Mouse (Mus musculus): ENCODE data around the gene Wdr81. TPM values are rescaled to one million over a fixed set of nuclear protein-coding genes. Genes with fewer than 3 reads are reported as not detected.

Wdr81 gene
- total RNA-seq (2022): 10 to 100 TPM; 19.3 to 21.7 (median 20.2) TPM

GRCm38 (mm10) chr11:75453991-75454930 lies at the start of gene Wdr81:
Wdr81 (minus strand) TSS chr11:75454717.
- peak; percentile 88 for DNase-seq

DNA sequence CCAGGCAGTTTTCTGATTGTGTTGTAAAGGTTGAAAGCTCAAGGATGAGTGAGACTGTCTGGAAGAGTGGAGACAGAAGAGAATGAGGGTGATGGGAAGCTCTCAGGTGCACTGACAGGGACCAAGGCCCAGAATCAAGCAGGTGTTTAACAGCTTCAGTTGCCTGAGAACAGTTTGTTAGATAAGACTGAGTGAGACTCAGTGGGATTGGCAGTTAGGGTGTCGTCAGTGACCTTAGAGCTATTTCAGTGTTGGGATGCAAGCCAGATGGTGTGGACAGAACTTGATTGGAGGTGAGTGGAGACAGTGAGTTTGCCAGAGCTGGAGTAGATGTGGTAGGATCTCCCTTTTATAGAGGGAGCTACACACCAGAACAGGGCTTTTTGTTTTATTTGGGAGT lies 43.6 kb upstream of the Wdr81 start:
- DNase-seq: no peak

DNA sequence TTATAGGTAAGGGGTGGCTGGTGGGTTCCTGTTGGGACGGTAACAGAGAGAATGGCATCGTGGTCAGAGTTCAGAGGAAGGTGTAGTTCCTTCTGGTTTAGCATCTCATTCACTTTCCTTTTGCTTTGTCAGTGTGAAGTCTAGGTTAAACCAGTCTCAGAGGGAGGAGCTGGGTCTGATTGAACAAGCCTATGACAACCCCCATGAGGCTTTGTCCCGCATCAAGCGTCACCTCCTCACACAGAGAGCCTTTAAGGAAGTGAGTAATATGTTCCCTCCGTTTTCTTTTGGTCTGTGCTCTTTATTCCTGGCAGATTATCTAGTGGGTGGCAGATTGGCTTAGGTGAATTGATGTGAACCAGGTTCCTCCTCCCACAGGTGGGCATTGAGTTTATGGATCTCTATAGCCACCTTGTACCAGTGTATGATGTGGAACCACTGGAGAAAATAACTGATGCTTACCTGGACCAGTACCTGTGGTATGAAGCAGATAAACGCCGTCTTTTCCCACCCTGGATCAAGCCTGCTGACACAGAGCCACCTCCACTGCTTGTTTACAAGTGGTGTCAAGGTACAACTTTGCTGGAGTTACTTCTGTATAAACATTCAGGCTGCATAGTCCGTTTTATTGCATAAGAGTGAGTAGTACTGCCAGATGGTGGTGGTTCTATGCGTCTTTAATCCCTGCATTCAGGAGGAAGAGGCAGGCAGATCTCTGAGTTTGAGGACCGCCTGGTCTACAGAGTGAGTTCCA lies 40.0 kb upstream of the Wdr81 start:
- DNase-seq: no peak

GRCm38 (mm10) chr11:75487496-75487895 lies 33.0 kb upstream of the Wdr81 start:
- no peak for DNase-seq

DNA sequence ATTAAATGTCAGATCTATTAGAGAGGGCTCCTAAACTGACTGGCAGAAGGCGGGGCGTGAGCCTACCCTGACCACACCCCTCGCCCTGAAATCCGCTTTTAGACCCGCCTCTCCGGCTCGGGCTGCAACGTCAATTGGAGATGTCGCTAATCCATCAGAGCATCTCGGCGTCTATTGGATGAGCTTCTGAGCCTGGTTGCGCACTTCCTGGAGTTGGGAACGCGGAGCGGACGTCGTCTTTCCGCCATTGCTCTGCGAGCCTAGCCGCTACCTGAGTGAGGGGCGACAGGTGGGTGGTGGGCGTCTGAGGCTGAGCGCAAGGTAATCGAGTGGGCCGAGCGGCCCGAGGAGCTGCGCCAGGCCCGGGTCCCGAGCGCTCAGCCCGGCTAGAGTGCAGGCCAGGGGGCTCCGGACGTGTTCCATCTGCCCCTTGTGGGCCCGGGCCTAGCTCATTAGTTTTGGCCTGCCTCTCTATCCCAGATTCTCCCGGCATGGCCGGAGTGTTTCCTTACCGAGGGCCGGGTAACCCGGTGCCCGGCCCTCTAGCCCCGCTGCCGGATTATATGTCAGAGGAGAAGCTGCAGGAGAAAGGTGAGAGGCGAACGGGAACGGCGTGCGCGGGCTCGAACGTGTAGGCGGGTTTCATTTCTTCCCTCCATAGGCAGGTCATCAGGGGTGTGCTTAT lies 32.2 kb upstream of the Wdr81 start, which contains the start of gene Prpf8:
Prpf8 (plus strand) TSS at position 216 of the 685 bp plus-strand sequence.
- DNase-seq: peak; percentile 98

DNA sequence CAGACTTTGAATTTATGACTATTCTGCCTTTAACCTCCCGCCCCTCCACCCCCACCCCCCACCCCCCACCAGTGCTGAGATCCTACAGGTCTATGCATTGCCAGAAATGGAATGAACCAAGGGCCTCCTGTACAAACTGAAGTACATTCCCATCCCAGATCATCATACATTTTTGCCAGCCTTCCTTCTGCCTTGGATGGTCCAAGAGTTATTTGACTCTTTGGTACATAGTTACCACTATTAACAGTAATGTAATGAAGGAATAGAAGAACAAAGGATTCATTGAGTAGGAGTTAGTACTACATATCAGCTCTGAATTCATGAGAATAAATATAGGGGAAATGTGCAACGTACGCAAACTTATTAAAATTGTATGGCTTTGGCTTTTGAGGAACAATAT lies 31.7 kb upstream of the Wdr81 start:
- DNase-seq: no peak

DNA sequence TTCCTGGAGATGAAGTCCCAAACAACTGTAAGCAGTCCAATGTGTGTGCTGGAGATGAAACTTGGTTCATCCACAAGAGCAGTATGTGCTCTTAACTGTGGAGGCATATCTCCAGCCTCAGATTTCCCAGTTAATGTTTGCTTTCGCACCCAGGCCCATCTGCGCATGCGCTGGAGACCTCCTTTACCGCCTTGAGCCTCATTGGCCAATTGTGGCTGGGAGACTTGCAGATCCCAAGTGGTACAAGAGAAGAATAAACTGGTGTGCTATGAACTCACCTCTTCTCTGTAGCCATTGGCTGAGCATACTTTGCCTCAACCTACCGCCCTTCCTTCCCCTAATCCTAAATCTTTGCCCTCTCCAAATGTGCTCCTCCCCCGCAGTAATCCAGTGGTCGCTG lies 18.9 kb upstream of the Wdr81 start:
- DNase-seq: no peak

GRCm38 (mm10) chr11:75472469-75473081 lies 18.1 kb upstream of the Wdr81 start:
- no peak for DNase-seq

DNA sequence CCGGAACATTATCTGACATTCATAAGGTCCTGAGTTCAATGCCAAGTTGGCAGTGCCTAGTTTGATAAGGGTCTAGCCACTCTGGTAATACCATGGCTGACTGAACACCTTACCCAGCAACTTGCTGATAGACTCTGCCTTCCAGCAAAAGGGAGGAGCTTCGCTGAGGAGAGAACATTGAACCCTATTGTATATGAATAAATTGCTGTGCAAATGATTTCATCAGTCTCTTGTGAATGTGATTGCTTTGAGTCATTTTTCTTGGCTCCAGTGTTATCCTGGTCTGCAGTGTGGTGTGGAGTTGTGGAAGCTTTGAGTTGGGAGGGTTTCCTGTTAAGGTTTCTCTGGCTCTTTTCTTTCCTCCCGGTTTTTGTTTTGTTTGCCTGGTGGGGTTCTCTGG lies 16.2 kb upstream of the Wdr81 start:
- DNase-seq: no peak

DNA sequence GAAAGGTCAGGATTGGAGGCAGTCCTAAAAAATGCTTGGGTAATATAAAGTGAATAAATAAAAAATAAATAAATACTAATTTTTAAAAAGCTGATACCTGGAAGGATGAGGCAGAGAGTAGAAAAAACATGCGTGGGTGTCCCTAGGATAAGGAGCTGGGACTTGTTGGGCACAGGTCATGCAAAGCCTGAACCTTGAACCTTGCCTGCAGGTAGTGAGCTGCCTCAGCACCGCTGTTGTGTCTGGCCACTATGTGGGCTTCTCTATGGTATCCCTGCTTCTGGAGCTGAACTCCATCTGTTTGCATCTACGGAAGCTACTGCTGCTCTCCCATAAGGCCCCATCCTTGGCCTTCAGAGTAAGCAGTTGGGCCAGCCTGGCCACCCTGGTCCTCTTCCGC lies 14.7 kb upstream of the Wdr81 start:
- no peak for DNase-seq

DNA sequence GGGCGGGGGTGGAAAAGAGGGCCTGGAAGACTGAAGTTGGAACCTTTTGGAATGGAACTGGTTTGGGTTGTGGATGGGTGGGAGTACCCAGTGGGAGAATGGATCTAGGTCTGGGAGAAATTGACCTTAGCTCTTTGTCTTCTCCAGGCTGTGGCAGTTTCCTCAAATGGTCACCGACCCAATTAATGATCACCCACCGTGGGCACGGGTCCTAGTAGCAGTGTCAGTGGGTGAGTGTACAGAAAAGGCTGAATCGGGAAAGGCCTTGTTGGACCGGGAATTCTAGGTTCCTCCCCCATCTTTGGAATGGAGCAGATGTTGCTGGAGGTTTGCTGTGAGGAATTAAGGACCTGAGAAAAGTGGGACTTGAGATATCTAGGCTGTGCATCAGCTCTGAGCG lies 13.9 kb upstream of the Wdr81 start:
- no peak for DNase-seq

GRCm38 (mm10) chr11:75467512-75468215 lies 13.1 kb upstream of the Wdr81 start:
- DNase-seq: peak; percentile 74

DNA sequence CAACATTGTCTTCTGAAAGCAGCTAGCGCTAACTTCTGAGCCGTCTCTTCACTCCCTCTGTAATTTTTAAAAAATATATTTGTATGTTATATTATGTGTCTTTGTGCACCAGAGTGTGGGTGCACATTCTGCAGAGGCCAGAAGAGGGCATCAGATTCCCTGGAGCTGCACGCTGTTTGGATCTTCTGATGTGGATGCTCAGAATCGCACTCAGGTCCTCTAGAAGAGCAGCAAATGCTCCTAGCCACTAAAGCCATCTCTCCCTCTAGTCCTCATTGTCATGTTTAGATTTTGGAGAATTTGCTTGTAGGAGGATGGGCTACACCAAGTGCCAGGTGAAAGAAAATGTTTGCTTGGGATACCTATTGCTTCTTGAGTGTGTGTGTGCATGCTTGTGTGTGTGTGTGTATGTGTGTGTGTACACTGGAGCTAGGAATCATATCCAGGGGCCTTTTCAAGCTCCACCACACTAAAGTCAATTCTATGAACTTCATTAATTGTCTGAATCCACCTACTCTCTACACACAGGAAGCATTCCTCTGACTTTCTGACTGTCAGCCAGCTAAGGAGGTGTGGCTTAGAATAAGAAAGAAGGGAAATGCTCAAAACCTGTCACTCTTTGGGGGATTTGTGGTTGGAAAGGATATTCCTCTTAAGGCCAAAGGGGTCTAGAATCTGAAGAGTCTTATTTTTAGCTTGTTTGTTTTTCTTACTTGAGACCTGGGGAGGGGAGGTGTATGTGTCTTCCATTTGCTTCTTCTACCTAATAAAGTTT lies 12.4 kb upstream of the Wdr81 start:
- no peak for DNase-seq

DNA sequence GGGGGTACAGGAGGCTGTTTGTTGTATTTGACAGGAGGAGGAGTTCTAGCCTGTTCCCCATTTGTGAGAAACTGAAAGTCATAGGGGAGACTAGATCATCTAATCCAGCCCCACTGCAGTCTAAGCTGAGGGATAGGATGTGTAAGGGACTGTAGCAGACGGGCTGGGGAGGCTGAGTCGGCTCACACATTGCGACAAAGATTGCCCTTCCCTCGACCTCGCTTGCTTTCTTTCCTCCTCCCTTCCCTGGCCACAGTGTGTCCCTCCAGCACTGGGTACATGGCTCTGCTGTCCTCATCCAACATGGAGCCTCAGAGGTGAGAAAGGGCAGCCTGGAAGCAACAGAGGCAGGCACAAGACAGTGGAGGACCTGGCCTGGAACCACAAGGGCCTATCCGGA lies 10.5 kb upstream of the Wdr81 start:
- DNase-seq: no peak

DNA sequence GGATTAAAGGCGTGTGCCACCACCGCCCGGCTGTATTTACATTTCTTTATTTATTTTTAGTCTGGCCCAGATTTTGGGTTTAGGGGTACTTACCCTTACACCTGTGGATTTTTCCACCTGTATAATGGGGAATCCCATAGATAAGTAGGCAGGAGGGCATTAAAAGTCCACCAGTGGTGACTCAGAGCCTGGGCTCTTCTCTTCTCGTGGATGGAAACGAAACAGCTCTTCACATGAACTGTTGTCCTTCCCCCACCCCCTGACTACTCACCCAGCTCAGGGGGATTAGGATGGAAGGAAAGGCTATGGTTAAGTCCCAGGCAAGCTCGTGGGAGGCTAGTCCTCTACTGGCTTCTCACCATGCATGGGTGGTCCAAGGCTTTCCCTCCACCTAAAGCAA lies 9.9 kb upstream of the Wdr81 start:
- DNase-seq: no peak

- DNase-seq: no peak
These were observed 9.1 kb upstream of the Wdr81 start for GRCm38 (mm10) chr11:75463624-75464023.

DNA sequence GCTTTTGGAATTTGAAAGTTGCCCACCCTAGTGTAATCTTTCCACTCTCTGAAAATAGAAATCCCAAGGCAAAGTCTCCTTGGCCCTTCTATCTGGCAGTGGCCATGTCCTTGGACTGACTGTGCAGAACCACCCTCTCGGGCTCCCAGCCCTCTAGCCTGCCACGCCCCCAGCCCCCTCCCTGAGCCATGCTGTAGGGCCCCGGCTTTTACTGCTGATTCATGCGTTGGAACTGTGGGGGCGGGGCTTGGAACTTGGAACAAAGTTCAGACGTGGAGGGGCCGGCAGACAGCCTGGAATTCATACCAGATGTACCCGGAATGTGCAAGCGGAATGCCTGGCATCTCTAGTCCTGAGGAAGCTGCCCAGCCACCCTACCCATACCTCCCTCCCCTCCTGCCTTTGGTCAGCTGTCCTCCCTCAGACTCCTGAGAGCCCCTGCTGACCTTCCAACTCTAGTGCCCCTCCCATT lies 8.4 kb upstream of the Wdr81 start:
- DNase-seq: peak; percentile 95

DNA sequence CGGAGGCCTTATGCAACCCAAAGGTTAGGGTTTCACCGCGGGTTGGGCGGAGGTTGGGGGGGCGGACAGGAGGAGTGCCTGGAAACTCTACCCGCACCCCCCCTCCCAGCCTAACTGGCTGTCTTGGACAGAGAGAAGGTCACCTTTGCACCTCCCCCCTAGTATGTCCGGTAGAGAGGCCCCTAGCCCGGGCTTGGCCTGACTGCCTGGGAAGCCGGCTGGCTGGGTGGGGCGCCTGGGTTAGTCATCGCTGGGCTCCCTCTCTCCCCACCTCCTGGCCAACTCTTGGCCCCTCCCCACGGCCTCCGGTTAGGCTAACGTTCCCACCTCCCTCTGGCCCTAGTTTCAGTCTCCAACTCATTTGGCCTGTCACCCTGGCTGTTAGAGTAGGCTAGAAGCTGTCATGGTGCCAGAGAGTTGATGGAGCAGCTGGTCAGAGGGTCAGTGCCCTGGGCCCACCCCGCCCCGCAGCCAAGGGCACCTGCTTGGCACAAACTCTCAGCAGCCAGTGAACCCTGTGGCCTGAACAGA lies 7.8 kb upstream of the Wdr81 start:
- DNase-seq: peak; percentile 93

GRCm38 (mm10) chr11:75461743-75462252 lies 7.3 kb upstream of the Wdr81 start:
- no peak for DNase-seq

Data from adrenal gland, adult 8-10 months (tissue).